Mouse (Mus musculus) ES-CJ7 (cell line): ENCODE data around the gene Vmn1r151.
"Not testable (repeated sequence)": the region's sequence is repeated elsewhere in the genome, so short reads cannot be mapped to it uniquely, and the experiment has no call there.

Experiments
- DNase-seq: peaks from one replicate; pipeline ENCODE4 v3.0.0; 2011; ENCODE audit warnings: low read depth, low spot score

Gene Vmn1r151

GRCm38 (mm10) chr7:22499578-22499977 lies at the start of gene Vmn1r151:
TSS of gene Vmn1r151 (minus strand) at chr7:22499678.
- DNase-seq = not testable (repeated sequence)

GRCm38 (mm10) chr7:22534787-22535186 lies 35.3 kb upstream of the Vmn1r151 start, which contains the start of gene Gm8677:
TSS of gene Gm8677 (minus strand) at chr7:22534887.
- DNase-seq = not testable (repeated sequence)

GRCm38 (mm10) chr7:22522667-22523066 lies 23.2 kb upstream of the Vmn1r151 start, which contains the start of gene Vmn1r152:
TSS of gene Vmn1r152 (plus strand) at chr7:22522967.
- DNase-seq = not testable (repeated sequence)

- not testable (repeated sequence) for DNase-seq
These were observed 35.5 kb downstream of the Vmn1r151 start, which contains the start of gene Gm10665 for GRCm38 (mm10) chr7:22463975-22464374. TSS of gene Gm10665 (minus strand) at chr7:22464075.
